Mouse (Mus musculus) kidney, embryonic 15.5 days (tissue): ENCODE data around the gene Hmox1. TPM values are rescaled to one million over a fixed set of nuclear protein-coding genes. Genes with fewer than 3 reads are reported as not detected.

Experiments used
- ATAC-seq: fragments of 200-750 bp; cut with Nextera tagmentation; replicated peaks from 2 replicates; pipeline ENCODE4 v1.8.0; 2017; ENCODE audit warnings: moderate TSS enrichment; ENCODE audit not compliant: low FRiP score
- H3K27ac ChIP-seq: fragments of 300-500 bp; sonication (generic); 2 replicates; pipeline ENCODE4 v1.5.1; 2015; ENCODE audit warnings: mild to moderate bottlenecking, inconsistent platforms
- H3K27me3 ChIP-seq: fragments of 300-500 bp; sonication (generic); 2 replicates; pipeline ENCODE4 v1.6.1; 2015; ENCODE audit warnings: inconsistent platforms
- H3K36me3 ChIP-seq: fragments of 300-500 bp; sonication (generic); 2 replicates; pipeline ENCODE4 v1.6.1; 2015; ENCODE audit warnings: inconsistent platforms
- H3K4me1 ChIP-seq: fragments of 300-500 bp; sonication (generic); 2 replicates; pipeline ENCODE4 v1.6.1; 2015; ENCODE audit warnings: inconsistent platforms
- H3K4me2 ChIP-seq: fragments of 300-500 bp; sonication (generic); 2 replicates; pipeline ENCODE4 v1.6.1; 2015; ENCODE audit warnings: moderate library complexity, mild to moderate bottlenecking, inconsistent platforms
- H3K4me3 ChIP-seq: fragments of 300-500 bp; sonication (generic); replicated peaks from 2 replicates; pipeline ENCODE4 v1.5.1; 2015; ENCODE audit warnings: mild to moderate bottlenecking, inconsistent platforms
- H3K9ac ChIP-seq: fragments of 300-500 bp; sonication (generic); 2 replicates; pipeline ENCODE4 v1.6.1; 2015; ENCODE audit warnings: mild to moderate bottlenecking, inconsistent platforms
- H3K9me3 ChIP-seq: fragments of 300-500 bp; sonication (generic); replicated peaks from 2 replicates; pipeline ENCODE4 v1.6.1; 2016; ENCODE audit warnings: inconsistent platforms
- WGBS: fragments of 180-500 bp; shearing (Covaris S2); methylation state at CpG from one replicate; pipeline ENCODE4 v1.1.7; 2015; ENCODE audit warnings: mixed read lengths; 5-methylcytosine and 5-hydroxymethylcytosine counted together
- polyA plus RNA-seq: library from polyadenylated mRNA; unstranded; fragments of >200 nt; fragmentation: Nextera tagmentation; extraction: Ambion mirVana; gene quantifications from 2 replicates; pipeline ENCODE4 v1.2.1, GENCODE M21; 2015

Gene Hmox1
- polyA plus RNA-seq, 1 experiment from 2014 or later, result 40.1 TPM

DNA sequence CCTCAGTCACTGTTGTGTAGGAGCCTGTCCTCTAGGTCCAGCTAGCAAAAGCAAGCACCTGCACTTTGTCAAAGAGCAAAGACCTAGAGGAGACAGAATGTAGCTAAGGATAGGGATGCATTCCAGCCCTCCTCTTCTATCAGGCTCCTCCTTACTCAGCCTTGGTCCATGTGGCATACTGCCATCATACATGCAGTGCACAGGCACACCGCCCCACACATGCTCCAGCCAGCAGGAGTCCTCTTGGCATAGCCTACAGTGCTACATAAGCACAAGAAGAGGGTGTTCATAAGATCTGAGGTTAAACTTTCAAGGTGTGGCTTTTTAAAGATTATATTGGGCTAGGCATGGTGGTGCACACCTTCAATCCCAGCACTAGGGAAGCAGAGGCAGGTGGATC is 18.5 kb upstream of the Hmox1 start:
- Histone ChIP-seq H3K36me3 (no peaks in the 10 kb centered on the region), H3K4me2 (no peak overlapping the region), H3K4me3 (no peak overlapping the region), H3K27me3 (no peaks in the 10 kb centered on the region), H3K9ac (no peak overlapping the region), H3K4me1 (no peaks in the 10 kb centered on the region), H3K9me3 (no peaks in the 10 kb centered on the region), H3K27ac (no peak overlapping the region)
- 90% methylated on average over 1 of the region's 1 CpGs for WGBS
- ATAC-seq, result no peak

DNA sequence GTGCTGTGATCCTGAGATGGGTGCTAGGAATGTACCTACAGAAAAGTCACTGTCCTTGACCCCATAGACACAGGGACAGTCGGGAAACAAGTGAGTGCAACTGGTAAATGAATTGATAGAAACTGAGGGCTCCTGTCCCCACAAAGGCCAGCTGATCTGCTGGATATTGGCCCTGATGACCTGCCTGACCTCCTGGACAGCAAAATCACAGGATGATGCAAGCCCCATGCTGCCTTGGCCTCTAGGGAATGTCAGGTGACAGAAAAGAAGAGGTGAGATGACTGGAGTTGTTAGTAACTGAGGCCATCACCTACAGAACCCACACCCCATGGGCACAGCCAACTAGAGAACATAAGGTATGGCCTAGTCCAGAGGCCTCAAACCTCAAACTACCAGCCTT is 15.2 kb upstream of the Hmox1 start:
- Histone ChIP-seq H3K27me3 (no peaks in the 10 kb centered on the region), H3K9me3 (no peaks in the 10 kb centered on the region), H3K4me1 (peaks cover 4% of the 10 kb centered on the region; the same call in 1 of the 2 replicates), H3K4me3 (no peak overlapping the region), H3K9ac (no peak overlapping the region), H3K36me3 (no peaks in the 10 kb centered on the region), H3K4me2 (no peak overlapping the region), H3K27ac (no peak overlapping the region)
- WGBS, result 84% methylated on average over 1 of the region's 1 CpGs
- no peak for ATAC-seq

DNA sequence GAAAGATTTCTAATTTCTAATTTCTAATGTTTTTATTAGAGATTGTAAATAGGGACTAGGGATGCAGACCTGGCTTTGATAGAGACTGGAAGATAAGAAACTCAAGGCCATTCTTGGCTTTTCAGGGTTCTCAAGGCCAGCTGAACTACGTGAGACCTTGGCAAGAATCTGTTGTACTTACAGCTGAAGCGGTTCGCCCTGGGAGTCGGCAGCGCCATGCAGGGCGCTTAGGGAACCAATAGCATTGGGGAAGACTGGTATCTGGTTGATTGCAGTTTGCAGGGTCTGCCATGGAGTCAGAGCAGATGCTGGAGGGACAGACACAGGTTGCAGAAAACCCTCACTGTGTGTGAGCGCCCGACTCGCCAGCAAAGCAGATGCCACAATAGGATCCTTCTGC is 14.6 kb upstream of the Hmox1 start:
- Histone ChIP-seq H3K9me3 (no peaks in the 10 kb centered on the region), H3K36me3 (no peaks in the 10 kb centered on the region), H3K4me3 (no peak overlapping the region), H3K27me3 (no peaks in the 10 kb centered on the region), H3K27ac (no peak overlapping the region), H3K4me1 (peaks cover 6% of the 10 kb centered on the region; the same call in 1 of the 2 replicates), H3K4me2 (no peak overlapping the region), H3K9ac (no peak overlapping the region)
- ATAC-seq, result no peak
- WGBS, result 94% methylated on average over 9 of the region's 9 CpGs

DNA sequence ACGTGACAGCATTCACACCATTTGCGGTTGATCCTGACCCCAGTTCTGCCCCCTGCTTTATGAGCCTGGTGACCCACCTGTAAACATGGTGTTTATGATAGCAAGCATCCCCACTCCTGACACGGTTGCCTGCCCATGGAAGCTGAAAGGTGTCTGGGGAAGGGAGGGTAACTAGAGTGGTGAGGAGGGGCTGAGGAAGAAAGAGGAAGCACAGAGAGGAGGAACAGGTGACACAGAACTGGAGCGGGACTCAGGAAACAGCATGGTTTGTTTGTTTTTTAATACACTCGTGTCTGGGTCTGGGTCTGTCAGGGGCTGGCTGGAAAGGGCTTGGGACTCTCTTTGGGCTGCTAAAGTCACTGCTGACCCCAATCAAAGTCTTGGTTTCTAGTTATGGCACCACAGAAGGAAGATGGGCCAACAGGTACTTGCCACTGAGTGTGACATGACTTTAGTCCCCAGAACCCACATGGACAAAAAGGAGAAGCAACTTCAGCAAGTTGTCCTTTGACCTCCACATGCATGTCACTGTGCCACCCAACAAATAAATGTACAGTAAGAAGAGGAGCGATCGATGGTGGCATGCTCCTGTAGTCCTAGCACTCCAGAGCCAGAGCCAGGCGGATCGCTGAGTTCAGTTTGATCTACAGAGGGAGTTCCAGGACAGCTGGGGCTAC is 11.9 kb upstream of the Hmox1 start:
- Histone ChIP-seq H3K9me3 (no peaks in the 10 kb centered on the region), H3K9ac (no peak overlapping the region), H3K27ac (no peak overlapping the region), H3K4me2 (no peak overlapping the region), H3K4me1 (peaks cover 10% of the 10 kb centered on the region; the same call in 1 of the 2 replicates), H3K36me3 (no peaks in the 10 kb centered on the region), H3K27me3 (no peaks in the 10 kb centered on the region), H3K4me3 (no peak overlapping the region)
- no peak for ATAC-seq
- 67% methylated on average over 9 of the region's 9 CpGs for WGBS

DNA sequence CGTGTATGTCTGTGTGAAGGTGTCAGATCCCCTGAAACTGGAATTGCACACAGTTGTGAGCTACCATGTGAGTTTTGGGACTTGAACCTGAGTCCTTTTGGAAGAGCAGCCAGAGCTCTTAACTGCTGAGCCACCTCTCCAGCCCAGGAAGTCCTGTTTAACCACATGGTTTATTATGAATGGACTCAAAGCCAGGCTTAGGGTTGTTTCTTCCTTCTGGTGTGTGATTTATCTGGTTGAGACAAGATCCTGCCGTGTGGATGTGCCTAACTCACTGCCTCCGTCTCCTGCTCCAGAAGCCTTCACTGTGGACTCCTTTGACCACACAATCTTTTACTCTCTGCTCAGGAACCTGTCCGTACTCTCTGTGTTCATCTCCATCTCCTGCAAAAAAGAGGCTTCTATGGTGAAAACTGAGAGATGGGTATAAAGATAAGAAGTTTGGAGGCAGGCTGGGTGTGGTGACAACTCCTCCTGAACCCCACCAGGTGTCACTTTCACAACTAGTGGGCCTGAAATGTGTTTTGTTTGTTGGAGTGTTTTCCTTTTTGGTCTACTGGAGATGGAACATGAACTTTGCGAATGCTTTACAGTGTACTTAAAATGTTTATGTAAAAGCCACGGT is 11.1 kb upstream of the Hmox1 start:
- H3K9me3 ChIP-seq, result no peaks in the 10 kb centered on the region

DNA sequence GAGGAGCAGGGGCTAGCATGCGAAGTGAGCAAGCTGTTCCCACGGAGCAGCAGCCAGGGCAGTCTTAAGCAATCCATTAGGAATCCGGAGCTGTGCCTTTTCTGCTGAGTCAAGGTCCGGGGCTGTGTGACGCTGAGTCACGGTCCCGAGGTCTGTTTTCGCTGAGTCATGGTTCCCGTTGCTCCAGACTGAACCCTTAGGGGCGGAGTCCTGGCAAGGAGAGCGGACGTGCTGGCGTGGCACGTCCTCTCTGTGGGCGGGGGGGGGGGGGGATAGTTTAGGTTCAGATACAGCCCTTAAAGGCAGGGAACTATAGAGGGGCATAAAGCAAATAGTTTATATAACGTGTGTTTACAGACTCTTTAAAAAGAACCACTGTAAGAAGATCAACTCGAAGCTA is 9.6 kb upstream of the Hmox1 start:
- Histone ChIP-seq H3K4me3 (peak overlapping the region; percentile 33), H3K36me3 (no peaks in the 10 kb centered on the region), H3K27ac (peak overlapping the region; percentile 51; the same call in 1 of the 2 replicates), H3K27me3 (no peaks in the 10 kb centered on the region), H3K4me1 (peaks cover 14% of the 10 kb centered on the region), H3K9me3 (no peaks in the 10 kb centered on the region), H3K9ac (peak overlapping the region; percentile 26; the same call in 1 of the 2 replicates), H3K4me2 (peak overlapping the region; percentile 61)
- peak; percentile 97 for ATAC-seq
- WGBS, result 6% methylated on average over 16 of the region's 17 CpGs

More for the DNA sequence above, 11.1 kb upstream of the Hmox1 start:
- H3K9ac ChIP-seq, result no peak overlapping the region
- no peak overlapping the region for H3K27ac ChIP-seq
- peaks cover 10% of the 10 kb centered on the region; the same call in 1 of the 2 replicates for H3K4me1 ChIP-seq
- 70% methylated on average over 6 of the region's 6 CpGs for WGBS
- no peaks in the 10 kb centered on the region for H3K27me3 ChIP-seq
- no peak overlapping the region for H3K4me2 ChIP-seq
- no peak for ATAC-seq
- H3K4me3 ChIP-seq, result no peak overlapping the region
- H3K36me3 ChIP-seq, result no peaks in the 10 kb centered on the region

DNA sequence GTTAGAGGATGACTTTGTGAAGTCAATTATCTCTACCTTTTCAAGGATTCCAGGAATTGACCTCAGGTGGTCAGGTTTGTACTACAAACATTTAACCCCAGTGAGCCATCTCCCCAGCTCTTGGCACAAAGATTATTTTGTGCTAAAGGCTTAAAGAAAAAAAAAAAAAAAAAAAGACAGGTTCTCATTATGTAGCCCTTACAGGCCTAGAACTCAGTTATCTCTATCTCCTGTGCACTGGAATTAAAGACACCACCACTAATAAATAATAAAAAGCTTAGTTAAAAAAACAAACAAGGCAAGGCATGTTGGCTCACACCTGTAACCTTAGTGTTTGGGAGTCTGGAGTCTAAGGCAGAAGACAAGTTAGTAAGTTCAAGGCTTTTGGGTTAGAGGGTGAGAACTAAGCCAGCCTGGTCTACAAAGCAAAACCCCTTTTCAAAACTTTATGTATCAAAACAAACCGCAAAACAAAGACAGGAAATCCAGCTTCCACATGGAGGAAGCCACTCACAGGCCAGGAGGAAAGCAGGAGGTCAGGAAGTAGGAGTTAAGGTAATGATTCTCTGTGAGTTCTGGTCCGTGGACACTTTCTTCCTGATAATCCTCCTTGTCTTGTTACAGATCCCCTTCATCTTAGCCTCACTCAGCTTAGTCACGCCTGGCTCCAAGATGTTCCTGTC is 8.9 kb upstream of the Hmox1 start:
- WGBS, result 66% methylated on average over 3 of the region's 3 CpGs
- H3K9me3 ChIP-seq, result no peaks in the 10 kb centered on the region
- peaks cover 21% of the 10 kb centered on the region for H3K4me1 ChIP-seq
- peak overlapping the region; percentile 62 for H3K27ac ChIP-seq
- ATAC-seq, result no peak
- H3K36me3 ChIP-seq, result no peaks in the 10 kb centered on the region
- peak overlapping the region; percentile 61 for H3K4me2 ChIP-seq
- no peaks in the 10 kb centered on the region for H3K27me3 ChIP-seq
- H3K9ac ChIP-seq, result no peak overlapping the region
- no peak overlapping the region for H3K4me3 ChIP-seq

DNA sequence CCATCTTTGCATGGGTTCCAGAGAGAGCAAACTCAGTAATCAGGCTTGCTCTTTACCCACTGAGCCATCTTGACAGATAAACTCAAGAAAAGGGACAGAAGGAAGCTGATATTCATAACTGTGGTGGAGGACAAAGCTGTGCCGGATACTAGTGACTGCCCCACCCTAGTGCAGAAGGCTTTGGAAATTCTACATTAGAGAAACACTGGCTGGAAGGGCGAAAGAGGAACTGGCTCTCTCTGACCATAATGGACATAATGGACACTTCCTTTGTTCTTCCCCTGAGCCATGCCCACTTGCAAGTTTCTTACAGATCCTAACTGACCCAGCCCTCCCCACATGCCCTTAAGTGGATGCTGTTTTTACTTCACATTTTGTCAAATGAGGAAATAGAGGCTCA is 7.4 kb upstream of the Hmox1 start:
- Histone ChIP-seq H3K9me3 (no peaks in the 10 kb centered on the region), H3K4me2 (no peak overlapping the region), H3K4me3 (no peak overlapping the region), H3K27ac (no peak overlapping the region), H3K9ac (no peak overlapping the region), H3K4me1 (peaks cover 28% of the 10 kb centered on the region), H3K36me3 (no peaks in the 10 kb centered on the region), H3K27me3 (no peaks in the 10 kb centered on the region)
- 71% methylated on average over 2 of the region's 2 CpGs for WGBS
- no peak for ATAC-seq

DNA sequence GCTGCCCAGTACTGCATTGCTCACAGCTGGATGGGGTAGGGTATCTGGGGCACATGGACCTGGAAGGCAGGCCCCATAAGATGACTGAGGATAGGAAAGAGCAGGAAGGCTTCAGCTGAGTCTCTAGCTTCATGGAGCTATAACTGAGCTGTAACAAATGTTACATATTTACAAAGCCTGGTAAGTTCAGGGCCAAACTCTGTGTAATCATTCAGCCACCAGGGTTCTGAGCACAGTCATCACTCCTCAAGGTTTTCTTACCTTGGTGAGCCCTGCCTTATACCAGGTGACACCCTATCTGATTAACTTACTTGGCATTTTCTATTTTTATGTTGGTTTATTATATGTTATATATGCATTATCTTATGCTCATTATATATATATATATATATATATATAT is 6.3 kb upstream of the Hmox1 start:
- no peaks in the 10 kb centered on the region for H3K9me3 ChIP-seq
- no peak overlapping the region for H3K4me3 ChIP-seq
- H3K36me3 ChIP-seq, result no peaks in the 10 kb centered on the region
- no peak overlapping the region for H3K4me2 ChIP-seq
- H3K4me1 ChIP-seq, result peaks cover 26% of the 10 kb centered on the region
- H3K9ac ChIP-seq, result no peak overlapping the region
- no peak for ATAC-seq
- H3K27ac ChIP-seq, result no peak overlapping the region
- H3K27me3 ChIP-seq, result no peaks in the 10 kb centered on the region

DNA sequence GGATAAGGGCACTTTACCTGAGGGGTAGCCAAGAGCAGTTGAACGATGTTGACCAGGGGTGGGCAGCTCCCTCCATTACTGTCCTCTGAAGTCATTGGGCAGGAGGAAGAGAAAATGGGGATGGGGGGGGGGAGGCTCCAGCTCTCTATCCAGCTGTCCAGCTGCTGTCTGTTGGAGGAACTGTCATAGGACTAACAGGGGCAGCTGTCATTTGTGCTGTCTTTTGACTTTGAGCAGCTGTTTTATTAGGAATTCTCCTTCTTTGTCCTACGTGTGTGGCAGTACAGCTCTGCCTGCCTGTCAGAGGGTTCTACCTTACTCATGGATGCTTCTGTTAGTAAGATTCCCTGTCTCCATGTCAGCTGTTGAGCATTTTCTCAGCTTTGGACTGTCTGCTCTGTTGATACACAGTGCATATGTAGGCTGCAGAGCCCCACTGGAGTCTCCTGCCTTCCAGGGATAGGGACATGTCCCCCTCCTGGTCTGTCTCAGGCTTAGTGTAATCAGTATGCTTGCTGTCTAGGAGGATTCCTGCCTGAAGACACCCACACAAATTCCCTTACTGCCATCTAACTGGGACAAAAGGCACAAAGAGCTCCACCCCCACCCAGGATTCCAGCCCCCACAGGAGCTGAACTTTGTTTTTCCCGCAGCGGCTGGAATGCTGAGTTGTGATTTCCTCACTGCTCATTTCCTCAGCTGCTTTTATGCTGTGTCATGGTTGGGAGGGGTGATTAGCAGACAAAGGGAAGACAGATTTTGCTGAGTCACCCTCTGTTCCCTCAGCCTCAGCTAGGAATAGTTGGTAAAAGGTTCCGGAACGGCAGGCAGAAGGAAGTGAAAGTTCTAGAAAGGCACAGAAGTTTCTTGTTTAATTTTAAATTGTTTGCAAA is 4.2 kb upstream of the Hmox1 start:
- H3K36me3 ChIP-seq, result no peaks in the 10 kb centered on the region
- peak; percentile 69 for ATAC-seq
- peak overlapping the region; percentile 49 for H3K4me2 ChIP-seq
- H3K9ac ChIP-seq, result peak overlapping the region; percentile 22; the same call in 1 of the 2 replicates
- H3K4me3 ChIP-seq, result peak overlapping the region; percentile 12
- peaks cover 27% of the 10 kb centered on the region for H3K4me1 ChIP-seq
- no peaks in the 10 kb centered on the region for H3K9me3 ChIP-seq
- H3K27ac ChIP-seq, result peak overlapping the region; percentile 91
- H3K27me3 ChIP-seq, result no peaks in the 10 kb centered on the region
- 18% methylated on average over 6 of the region's 6 CpGs for WGBS

DNA sequence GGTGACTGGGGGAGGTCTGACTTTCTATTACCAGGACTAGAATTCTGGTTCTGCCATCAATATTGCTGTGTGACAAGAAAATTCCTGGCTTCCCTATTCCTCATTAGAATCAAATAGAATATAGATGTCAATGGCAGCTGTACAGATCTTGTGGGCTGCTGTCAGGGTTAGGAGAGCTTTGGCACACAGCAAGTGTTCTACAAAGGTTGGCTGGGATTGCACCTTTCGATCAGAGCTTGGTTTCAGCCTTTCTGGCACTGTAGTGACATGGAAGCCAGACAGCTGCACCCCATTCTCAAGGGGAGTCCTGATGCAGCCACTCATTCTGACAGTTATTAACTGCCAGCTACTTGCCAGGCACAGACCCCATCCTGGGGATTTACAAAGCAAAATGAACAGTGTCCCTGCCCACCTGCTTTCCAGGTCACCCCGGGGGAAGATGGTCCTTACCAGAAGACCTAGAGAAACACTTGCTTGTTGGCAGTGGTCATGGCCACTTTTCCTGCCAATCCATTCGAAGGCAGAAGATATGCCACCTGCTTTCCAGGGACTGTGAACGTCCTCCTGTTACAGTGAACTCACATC is 2.5 kb upstream of the Hmox1 start:
- Histone ChIP-seq H3K27ac (no peak overlapping the region), H3K9me3 (no peaks in the 10 kb centered on the region), H3K36me3 (no peaks in the 10 kb centered on the region), H3K4me2 (no peak overlapping the region), H3K4me3 (no peak overlapping the region), H3K4me1 (peaks cover 27% of the 10 kb centered on the region), H3K27me3 (no peaks in the 10 kb centered on the region), H3K9ac (no peak overlapping the region)
- ATAC-seq, result no peak
- 86% methylated on average over 4 of the region's 4 CpGs for WGBS
